Mouse (Mus musculus): ENCODE results near the gene Rasl11b.

Rasl11b gene

DNA sequence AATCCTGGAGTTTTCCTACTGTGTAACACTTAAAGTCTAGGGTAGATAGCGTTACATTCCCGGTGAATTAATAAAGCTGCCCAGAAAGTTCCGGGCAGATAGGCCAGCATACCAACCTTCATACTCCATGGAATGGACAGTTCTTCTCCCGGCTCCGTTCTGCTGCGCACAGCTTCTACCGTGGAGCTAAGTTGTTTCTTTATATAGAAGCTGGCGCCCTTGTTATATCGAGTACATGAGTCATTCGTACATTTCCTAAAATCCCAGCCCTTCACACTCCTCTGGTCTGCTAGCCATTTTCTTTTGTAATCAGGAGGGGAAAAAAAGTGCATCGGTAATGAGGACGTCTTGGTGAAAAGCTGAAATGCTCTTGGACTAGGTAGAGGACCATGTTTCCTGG, 7.0 kb upstream of the Rasl11b start:
- DNase-seq (ENCODE audit: inconsistent ontology term), result no peak

DNA sequence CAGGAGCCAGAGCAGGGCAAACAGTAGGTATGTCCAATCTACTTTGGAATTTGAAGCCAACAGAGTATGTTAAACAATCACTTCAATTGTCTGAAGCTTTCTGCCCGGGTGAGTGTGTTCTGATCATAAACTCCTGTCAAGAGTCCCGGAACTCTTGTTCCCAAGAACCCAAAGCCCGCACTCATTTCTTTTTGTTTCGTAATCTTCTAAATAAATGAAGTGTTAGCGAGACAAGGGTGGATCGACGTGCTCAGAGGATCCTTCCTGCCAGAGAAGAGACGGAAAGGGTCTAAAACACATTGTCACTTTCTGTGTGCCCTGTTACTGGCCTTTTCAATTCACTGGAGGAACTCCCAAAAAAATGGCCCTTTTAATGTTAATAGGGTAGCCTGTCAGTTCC, 6.2 kb upstream of the Rasl11b start:
- no peak for DNase-seq (ENCODE audit: inconsistent ontology term)

DNA sequence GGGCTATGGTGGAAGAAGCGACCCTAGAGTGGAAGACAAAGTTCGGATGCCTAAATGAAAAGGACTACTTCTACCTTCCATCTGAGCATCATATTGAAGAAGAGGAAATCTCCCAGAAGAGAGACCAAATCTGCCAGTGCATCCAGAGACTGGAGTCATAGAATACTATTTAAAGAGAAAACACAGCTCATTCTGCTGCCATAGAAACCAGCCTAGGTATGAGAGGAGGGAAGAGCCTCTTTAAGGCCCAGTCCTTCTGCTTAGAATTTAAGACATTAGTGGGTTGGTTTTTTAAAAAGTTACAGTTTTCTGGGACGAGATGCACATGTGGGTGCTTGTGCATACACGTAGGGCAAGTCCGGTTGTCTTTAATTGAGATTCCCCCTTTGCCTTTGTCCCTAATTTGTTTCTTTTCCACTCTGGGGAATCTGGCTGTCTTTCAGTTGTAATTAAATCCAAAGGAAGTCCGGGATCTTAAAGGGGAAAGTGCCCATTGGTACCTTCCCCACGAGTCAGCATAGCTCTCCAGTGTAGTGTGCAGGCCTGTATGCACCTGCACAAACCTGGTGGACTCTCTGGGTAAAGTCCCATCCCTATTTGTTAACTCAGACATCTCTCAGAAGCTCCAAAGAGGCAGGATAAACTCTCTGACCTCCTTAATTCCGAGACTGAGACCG, 5.5 kb upstream of the Rasl11b start:
- DNase-seq (ENCODE audit: inconsistent ontology term), result peak; percentile 49

DNA sequence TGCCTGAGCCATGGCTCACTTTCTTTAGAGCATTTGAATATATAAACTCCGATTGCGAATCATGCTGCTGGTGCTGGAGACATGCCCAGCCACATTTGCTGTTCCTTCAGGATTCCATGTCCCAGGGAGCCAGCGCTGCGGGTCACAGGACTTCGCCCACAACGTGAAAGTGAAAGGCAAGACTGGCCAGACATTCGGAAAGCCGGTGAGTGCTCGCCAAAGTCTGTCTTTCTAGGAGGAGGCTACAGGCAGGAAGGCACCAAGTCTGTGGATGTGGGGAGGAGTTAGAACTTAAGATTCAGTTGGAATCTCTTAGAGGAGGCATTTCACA, 5.0 kb upstream of the Rasl11b start:
- peak; percentile 72 for DNase-seq (ENCODE audit: inconsistent ontology term)

DNA sequence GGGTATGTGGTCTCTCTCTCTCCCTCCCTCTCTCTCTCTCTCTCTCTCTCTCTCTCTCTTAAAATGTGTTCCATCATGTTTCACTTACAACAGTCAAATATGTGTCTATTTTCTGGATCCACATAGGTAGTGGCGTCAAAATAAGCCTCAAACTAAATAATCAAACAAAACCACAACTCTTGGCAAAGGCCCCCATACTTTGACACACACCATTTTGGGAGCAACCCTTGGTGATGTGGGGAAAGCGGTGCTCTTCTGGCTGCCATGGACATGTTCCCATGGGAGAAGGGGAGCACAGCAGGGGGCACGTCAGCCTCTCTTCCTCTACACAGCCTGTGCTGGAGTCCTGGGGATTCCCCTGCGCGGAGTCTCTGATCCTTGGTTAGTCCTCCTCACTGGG, 4.2 kb upstream of the Rasl11b start:
- no peak for DNase-seq (ENCODE audit: inconsistent ontology term)

DNA sequence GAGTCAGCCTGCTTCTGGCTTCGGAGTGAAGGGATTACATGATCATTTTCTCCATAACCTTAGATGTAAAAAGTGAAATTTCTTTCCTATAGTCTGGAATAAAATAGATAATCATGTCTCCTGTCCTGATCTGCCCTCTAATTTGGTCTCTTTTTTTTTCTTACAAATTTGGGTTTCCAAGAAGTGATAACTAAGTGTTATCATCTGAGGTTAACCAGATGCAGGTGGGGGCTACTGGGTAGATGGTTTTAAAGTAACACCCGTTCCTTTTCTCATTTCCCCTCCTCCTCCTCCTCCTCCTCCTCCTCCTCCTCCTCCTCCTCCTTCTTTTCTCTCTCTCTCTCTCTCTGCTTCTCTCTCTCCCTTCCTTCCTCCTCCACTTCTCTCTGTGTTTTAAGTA, 2.1 kb upstream of the Rasl11b start:
- no peak for DNase-seq (ENCODE audit: inconsistent ontology term)

DNA sequence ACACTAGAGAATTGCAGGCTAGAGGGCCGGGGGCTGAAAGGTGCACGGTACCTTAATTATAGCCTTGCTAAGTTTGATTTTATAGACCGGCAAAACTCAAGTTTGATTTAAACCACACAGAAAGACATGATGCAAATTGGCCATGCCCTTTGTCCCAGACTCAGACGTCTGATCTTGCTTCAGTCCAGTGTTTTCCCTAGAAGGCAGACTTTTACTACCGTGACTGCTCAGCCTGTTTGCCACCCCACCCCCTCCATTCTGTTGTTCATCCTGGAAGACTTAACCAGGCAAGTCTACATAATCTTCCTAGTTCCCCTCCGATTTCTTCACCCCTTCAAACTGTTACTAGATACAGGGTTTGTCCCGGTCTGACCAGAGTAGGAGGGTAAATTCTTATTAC, 1.5 kb upstream of the Rasl11b start:
- no peak for DNase-seq (ENCODE audit: inconsistent ontology term)

DNA sequence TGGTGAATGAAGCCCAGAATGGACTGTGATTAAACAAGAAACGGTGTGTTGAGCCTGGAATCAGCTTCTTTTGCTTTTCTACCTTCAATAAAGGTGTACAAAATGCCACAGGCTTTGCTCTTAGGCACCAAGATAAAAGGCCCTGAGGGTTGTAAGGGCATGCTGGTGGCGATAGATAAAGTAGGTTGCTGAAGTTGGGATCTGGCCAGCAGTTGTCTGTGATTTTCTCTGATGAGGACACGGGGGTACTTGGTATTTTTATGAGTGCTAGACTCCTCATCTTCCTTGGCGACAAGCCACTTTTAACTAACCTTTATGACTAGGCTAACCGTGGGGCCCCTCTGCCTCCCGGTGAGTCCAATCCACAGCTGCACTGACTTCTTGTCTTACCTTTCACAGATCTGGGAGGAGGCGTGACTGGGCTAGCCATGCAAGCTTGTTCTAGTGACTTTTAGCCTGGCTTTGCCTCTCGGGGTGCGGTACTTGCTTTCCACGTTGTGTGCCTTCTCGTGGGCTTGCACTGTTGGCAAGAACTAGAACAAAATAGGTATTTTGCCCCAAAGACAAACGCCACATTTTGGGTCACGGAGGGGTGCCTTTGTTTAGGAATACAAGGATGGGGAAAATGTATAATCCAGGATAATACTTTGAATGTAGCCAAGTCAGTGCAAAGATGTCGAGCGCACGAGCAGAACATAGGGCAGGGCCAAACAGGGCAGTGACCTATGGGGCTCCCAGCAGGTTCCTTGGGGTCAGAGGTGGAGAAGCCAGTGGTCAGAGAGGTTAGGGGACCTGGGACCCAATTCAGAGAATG, 852 bp upstream of the Rasl11b start:
- DNase-seq (ENCODE audit: inconsistent ontology term), result no peak

DNA sequence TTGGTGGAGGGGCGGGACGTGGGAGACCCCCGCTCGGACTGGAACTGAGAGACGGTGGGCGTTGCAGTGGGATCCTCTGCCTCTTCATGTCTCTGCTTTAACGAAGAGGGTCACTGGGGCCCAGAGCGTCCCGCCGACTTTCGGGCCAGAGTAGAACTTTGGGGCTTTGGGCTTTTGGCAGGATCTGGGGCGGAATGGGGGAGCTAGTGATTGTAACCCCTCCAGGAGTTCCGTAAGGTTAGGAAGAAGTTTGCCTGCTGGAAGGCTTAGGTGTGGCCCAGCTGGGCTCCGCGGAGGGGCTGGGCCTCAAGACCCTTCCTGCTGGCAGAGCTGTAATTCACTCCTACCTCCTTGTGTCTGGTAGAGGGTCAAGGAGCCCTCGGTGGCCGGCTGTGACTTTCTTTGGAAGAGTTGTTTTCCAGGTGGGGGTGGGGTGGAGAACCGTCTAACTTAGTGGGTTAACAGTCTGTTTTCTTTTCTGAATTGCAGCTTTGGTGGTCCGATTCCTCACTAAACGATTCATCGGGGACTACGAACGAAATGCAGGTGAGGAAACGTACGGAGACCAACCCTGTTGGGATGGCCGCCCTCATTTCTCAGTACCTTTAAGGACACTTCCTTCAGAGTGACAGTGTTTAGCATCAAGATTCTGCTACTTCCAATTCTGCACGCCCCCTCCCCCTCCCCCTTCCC, 674 bp downstream of the Rasl11b start:
- no peak for DNase-seq (ENCODE audit: inconsistent ontology term)

DNA sequence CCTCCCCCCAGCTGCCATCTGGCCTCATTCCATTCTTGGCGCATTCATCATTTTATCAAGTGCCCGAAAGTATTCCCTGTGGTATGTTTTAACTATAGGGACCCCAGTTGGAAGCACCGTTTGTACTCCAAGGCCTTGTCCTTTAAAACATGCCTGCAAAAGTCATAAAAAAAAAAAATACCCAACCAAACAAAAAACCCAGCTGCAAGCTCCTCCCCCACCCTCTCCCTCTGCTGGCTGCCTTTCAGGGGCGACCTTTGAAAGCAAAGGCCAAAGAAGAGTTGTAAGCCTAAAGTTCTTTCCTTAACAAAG, 1.2 kb downstream of the Rasl11b start:
- DNase-seq (ENCODE audit: inconsistent ontology term), result no peak

DNA sequence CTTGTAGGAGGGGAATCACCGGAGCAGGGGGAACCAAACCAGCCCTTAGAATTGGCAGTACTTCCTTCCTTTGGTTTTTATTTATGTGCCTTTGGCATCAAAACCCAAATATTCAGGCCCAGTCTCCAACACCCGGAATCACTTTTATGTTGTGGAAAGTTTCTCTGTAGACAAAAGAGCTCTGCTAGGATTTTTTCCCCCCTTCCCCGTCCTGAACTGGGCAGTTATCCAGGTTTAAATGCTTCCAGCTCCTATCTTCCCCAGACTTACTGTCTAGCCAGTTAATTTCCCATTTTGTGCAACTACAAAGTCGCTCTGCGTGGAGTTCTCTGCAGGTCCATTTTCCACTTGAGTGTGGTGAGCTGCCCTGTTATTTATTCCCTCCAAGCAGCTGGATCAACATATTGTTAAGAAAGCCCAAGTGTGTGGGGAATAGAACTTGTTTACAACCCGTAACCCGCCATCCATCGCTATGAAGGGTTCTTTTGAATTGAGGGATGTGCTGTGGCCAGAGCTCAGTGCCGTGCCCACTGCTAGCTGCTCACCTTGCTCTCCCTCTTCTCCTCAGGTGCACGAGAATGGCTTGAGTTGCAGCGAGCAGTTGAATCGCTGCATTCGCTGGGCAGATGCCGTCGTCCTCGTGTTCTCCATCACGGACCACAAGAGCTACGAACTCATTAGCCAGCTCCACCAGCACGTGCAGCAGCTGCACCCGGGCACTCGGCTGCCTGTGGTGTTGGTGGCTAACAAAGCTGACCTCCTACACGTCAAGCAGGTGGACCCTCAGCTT, 2.6 kb downstream of the Rasl11b start:
- peak; percentile 70 for DNase-seq (ENCODE audit: inconsistent ontology term)

DNA sequence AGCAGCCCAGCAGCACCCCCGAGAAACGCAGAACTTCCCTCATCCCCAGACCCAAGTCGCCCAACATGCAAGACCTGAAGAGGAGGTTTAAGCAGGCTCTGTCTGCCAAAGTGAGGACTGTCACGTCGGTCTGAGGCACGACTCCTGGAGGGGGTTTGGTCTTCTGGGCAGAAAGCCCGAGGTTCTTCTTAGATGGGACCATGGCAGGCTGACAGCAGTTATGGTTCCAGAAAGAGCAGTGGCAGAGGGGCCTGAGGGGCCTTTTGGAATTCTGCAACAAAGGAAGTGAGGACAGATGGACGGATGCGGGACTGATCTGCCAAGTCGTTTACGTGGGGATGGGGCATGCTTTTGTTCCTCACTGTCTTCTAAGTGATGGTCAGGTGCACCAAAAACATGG, 3.4 kb downstream of the Rasl11b start:
- DNase-seq (ENCODE audit: inconsistent ontology term), result no peak

DNA sequence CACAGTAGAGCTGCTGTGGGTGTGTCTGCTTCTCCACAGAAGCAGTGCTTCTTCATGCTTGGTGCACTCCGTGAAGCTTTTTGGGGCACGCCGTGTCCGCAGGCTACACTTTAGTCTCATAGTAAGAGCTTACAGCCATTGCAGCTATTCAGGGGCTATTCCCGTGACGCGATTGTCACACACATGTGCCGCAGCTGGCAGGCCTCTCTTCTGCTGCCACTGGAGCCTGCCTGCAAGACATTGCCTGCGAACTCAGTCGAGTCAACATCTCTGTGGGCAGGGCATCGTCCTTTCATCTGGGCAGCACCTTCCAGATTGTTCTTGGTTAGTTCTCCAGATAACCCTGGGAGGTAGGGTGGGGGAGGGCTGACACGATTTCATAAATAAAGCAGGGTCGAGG, 4.7 kb downstream of the Rasl11b start:
- DNase-seq (ENCODE audit: inconsistent ontology term), result no peak

DNA sequence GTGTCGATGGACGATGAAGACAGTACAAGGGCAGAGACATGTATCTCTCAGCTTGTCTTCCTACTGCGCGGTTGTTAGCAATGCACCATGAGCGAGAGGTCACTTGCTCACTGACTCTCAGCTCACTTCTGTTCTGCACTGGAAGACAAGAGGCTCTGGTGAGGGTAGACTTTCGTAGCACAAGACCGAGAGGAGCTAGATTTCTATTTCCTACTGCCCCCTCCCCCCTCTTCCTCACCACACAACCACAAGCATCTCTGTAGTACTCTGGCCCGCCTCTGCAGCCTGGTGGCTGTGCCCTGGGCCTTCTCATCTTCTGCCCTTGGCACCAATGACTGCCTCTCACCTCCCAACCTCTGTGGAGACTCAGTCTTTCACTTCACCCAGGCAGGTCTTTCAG, 5.4 kb downstream of the Rasl11b start:
- DNase-seq (ENCODE audit: inconsistent ontology term), result no peak

DNA sequence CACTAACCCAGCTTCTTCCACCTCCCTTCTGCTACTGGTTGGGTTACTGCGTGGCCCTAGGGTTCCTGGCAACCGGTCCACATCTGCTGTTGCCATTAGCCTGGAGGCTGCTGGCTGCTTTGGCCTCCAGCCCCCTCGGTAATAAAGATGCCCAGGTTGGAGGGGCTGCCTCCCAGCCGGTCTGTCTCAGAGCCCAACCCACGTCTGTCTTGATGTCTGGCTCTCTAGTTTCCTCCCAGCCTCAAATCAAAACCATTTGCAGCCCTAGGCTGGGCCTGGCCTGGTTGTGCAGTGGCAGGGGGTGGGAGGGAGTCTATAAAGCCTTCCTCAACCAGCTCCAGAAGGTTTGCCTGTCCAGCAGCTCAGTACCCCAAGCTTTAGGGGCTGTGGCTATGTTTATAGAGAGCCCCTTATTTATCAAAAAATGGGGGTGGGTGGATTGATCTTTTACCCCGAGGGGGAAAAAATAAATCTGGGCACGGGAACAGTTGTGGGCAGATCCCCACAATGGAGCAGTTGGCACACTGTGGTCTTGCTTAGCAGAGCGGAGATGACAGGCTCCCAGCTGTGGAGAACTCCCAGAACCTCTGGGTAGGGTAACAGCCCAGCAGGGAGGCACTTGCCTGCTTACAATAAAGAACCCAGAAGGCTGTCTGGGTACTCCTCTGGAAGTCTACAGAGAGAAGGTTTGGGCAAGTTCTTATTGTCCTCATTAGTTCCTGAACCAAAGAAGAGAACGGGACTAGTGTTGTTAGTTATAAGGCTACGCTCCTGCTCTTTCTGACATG, 6.7 kb downstream of the Rasl11b start:
- no peak for DNase-seq (ENCODE audit: inconsistent ontology term)

DNA sequence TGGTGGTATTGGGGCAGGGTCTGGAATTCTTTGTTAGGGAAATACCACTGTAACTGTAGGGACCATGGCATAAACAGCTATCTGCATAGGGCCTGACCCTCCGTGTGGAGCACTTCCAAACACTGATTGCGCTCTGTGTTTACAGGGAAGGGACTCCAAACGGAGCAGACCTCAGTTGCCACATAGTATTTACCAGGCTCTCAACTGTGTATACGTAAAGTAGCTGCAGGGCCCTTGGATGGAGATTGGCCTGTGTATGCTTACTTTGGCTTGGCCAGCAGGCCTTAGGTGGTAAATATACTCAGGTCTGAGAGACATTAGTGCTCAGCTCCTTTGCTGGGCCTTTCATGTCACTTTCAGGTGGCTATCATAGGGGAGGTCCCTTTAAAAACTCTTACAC, 7.4 kb downstream of the Rasl11b start:
- DNase-seq (ENCODE audit: inconsistent ontology term), result no peak

DNA sequence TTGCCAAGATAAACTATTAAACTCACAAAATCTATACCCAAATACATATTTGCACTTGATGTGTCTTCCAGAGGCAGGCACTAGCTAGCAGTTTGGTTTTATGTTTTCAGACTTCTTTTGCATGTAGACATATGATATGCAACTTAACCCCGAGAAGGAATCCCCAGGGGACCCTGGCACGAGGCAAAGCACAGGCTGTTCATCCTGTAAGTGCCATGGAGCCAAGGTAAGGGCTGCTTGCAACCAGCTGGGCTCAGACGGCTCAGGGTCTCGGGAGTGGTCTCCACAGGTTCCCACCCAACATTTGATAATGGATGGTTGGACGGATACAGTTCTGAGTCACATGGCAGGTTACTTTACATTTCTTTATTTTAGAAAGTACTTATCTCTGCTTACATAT, 9.4 kb downstream of the Rasl11b start:
- DNase-seq (ENCODE audit: inconsistent ontology term), result no peak

DNA sequence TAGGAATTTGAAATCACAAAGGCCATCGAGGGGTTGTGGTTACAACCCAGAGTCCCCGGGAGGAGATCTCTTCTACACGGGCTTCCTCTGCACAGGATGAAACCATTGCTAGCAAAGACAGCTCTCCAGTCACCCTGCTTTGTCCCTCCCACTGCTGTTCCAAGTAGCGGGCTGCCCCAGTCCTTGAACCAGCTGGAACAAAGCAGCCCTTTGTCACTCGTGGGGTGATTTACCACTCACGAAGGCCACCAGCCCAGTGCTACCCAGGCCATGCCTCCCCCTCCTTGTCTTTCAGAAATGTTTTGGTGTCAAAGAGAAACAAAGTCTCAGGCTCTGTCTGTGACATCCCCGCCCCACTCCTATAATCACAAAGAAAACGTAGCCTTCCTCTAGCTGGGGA, 10.4 kb downstream of the Rasl11b start:
- no peak for DNase-seq (ENCODE audit: inconsistent ontology term)

DNA sequence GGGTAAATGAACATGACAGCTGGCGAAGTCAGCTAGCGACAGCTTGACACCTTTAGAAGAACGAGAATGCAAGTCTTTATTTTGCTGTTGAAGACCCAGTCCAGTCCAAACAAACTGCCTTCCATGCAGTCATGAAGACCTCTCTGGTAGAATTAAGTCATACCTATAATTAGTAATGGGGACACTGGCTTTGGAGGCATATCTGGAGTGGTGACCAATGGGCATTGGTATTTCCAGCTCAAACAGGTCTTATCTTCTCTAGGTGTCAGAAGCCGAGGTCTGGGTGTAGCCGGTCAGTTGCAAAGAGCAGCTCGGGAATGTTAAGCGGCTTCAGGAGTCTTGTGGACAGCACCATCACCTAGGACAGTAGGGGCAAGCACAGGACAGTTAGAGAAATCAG, 11.0 kb downstream of the Rasl11b start:
- DNase-seq (ENCODE audit: inconsistent ontology term), result no peak

DNA sequence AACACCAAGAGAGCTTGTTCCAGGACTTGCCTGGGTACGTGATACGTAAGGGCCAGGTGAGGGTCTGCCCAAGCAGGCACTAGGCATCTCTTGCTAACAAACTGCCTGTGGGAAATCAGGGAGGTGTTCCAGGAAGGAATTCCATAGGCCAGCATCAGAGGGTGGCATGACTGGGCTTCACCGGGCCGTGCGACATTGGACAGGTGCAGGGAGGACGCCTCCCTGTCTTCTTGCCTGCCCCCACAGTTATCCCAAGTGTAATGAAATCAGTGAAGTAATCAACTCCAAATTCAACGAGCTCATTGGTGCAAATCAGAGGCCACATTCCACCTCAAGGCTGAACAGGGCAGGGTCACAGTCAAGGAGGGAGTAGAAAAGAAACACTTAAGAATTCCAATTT, 11.6 kb downstream of the Rasl11b start:
- DNase-seq (ENCODE audit: inconsistent ontology term), result no peak

DNA sequence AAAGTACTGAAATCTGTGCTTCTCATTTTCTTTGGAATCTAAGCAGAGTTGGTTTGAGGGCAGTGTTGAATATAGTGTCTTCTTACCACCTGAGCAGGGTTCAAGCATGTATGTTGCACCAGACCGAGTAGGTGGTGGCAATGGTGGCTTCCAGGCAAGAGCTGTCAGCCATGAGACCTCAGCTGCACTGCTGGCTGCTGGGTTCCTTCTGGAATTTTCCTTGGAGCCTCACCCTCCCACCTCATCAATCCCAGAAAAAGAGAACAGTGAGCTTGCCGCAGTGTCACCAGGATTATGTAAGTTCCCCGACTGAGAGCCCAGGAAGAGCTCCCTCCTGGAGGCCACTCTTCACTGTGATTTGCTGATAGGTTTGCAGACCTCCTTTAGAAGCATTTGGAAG, 12.1 kb downstream of the Rasl11b start:
- DNase-seq (ENCODE audit: inconsistent ontology term), result no peak

DNA sequence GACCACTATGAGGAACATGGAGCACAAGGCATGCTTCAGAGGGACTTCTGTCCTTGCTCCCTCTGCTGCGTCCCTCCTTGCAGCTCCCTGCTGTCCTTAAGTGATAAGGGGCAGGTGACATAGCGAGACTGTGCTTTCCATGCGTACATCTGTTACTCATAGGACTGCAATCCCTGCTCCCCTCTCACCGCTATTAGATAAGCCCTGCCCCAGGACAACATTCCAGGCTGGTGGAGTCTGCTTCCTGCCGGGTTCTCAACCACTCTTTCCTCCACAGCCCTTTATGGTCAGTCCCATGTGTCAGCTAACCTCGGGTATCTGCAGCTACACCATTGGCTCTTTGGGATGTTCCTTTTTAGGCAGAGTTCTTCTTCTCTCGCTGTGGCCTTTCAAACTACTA, 13.4 kb downstream of the Rasl11b start:
- no peak for DNase-seq (ENCODE audit: inconsistent ontology term)
